Mouse (Mus musculus): ENCODE data around the gene Siva1.

Gene Siva1

DNA sequence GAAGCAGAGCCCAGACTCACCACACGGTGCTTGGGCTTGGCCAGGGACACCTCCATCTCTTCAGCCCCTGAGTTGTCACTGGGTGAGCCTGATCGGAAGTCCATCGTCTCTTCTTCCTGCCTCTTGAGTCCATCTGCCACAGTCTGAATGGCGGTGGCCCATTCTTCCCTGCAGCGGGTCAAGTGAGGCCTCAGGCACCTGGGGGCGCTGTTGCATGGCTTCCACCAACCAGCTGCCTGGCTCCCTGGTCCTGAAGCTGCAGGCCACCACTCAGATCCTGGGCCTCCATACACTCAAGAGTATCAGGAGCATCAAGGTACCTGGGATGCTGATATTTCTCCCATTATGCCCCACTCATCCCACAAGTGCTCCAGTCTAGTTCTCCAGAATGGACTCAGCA lies 14.6 kb downstream of the Siva1 start:
- DNase-seq (ENCODE audit: low read depth, low spot score): no peak

DNA sequence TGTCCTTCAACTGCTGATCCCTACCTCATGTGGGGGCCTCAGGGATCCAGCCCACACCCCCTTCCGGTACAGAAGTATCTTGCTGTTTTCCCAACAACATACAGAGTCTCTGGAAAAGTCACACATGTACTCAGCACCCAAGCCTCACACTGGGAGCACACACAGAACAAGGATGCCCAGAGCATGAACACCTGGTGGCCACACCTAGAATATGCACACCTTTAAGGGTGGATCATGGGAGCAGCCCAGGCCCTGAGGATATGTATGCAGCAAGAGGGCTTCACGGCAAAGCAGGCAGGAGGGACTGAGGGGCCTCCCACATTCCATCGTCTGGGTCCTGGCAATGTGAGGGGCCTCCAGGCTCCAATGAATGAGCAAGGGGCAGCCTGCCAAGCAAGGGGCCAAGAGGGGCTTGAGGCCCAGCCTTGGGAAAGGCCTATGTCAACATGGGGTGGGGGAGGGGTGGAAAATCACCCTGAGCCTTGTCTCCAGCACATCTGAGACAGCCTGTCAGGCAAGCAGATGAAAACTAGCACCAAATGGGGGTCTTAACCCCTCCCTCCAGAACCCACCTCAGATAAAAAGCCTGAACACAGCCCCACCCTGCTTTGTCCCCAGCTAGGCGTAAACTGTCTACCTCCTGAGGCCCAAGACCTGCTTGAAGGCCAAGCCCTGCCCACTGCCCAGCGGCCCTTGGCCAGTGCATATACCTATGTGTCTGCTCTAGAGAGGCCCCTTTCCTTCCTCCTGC lies 16.3 kb downstream of the Siva1 start:
- DNase-seq (ENCODE audit: low read depth, low spot score): no peak

DNA sequence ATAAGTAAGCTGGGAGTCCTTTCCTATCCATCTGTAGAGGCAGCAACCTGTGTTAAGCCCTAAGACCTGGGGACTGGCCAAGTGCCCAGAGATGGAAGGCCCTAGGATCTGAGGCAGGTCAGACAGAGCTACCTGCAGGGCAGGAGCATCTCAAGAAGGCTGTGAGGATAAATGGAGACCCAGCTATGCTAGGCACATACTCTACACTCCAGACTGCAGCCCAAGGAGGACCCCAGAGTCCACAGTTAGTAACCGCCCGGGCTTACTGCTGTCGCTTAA lies 16.8 kb downstream of the Siva1 start:
- DNase-seq (ENCODE audit: low read depth, low spot score): no peak

DNA sequence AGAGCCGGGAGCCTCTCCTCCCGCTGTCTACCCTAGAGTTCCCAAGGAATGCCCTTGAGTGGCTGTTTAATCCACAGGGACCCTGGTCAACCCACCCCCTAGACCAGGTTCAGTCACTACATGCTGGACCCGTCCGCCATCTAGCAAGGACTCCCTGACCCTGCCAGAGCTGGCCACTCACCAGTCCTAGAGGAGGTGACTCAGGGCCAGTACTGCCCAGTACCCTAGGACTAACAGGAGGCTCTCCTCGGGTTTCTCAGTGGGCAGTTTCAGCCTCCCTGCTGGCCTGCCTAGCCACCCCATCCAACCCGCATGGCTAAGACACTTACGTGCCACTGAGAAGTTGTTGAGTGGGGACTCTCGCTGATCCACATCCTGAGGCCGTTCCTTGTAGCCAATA lies 17.4 kb downstream of the Siva1 start:
- DNase-seq (ENCODE audit: low read depth, low spot score): peak; percentile 58

DNA sequence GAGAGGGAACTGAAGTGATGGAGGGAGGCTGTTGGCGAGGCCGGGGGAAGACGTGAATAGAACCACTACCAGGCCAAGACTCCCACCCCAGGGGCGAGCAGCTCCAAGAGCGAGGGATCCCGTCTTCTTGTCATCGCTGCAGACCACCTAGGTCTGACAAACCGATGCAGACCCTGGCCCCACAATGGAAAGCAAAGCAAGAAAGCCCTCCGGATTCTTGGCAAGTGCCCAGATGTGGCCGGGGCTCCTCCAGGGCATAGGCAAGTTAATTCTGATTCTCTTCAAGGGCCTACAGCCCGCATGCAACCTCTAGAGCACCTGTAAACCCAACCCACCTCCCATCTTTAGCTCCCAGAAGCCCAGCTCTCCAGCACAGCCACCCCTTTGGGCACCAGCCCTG lies 18.8 kb downstream of the Siva1 start:
- no peak for DNase-seq (ENCODE audit: low read depth, low spot score)

GRCm38 (mm10) chr12:112663716-112664115 lies 19.2 kb downstream of the Siva1 start:
- DNase-seq (ENCODE audit: low read depth, low spot score): no peak

GRCm38 (mm10) chr12:112664124-112664523 lies 19.6 kb downstream of the Siva1 start:
- DNase-seq (ENCODE audit: low read depth, low spot score): no peak

DNA sequence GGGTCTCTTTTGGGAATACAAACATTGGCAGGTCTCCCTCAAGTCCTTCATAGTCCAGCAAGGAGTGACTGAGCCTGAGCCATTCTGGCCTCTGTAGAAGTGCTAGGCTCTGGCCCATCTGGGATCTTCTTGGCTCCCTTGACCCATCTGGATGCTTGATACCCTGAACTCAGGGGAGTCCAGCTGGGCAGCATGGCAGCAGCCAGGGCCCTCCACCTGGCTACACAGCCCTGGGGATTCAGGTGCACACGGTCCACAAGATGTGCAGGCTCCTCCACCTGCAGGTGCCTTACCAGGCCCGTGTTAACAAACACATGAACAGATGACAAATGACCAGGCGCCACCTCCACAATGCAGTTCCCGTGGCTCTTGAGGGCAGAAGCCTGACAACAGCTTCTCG lies 20.2 kb downstream of the Siva1 start:
- DNase-seq (ENCODE audit: low read depth, low spot score): no peak

GRCm38 (mm10) chr12:112665445-112665844 lies 21.0 kb downstream of the Siva1 start:
- peak; percentile 39 for DNase-seq (ENCODE audit: low read depth, low spot score)

DNA sequence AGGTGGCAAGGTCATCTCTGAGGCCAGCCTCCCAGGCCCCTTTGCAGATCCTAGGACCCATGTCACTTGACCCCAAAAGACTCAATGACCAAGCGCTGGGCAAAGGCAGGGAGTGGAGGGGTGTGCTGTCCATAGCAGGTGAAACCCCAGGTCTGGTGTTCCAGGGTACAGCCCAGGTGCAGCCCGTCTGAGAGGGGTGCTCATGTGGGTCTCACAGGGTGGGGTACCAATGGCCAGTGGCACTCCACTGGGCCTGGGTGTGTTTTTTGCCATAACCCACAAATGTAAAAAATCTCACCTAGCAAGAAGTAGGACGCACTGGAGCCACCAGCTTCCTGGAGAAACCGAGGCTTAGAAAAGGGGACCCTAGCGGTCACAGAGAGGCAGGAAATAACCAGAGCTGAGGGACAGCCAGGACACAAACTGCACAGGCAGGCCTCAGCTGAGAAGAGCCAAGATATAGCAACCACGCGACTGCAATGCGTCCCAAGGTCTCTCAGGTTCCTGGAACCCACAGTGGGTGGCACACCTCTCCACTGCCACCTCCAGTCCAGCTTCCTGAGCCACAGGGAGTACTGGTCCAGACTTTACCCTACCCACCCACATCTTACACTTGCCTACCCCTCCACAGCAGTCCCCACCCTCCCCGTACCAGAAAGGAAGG lies 21.5 kb downstream of the Siva1 start:
- DNase-seq (ENCODE audit: low read depth, low spot score): no peak

GRCm38 (mm10) chr12:112667619-112668297 lies 23.3 kb downstream of the Siva1 start:
- peak; percentile 76 for DNase-seq (ENCODE audit: low read depth, low spot score)

GRCm38 (mm10) chr12:112670718-112671393 lies 26.4 kb downstream of the Siva1 start:
- peak; percentile 81 for DNase-seq (ENCODE audit: low read depth, low spot score)

- DNase-seq (ENCODE audit: low read depth, low spot score): no peak
Measured at GRCm38 (mm10) chr12:112671891-112672290, 27.4 kb downstream of the Siva1 start.

DNA sequence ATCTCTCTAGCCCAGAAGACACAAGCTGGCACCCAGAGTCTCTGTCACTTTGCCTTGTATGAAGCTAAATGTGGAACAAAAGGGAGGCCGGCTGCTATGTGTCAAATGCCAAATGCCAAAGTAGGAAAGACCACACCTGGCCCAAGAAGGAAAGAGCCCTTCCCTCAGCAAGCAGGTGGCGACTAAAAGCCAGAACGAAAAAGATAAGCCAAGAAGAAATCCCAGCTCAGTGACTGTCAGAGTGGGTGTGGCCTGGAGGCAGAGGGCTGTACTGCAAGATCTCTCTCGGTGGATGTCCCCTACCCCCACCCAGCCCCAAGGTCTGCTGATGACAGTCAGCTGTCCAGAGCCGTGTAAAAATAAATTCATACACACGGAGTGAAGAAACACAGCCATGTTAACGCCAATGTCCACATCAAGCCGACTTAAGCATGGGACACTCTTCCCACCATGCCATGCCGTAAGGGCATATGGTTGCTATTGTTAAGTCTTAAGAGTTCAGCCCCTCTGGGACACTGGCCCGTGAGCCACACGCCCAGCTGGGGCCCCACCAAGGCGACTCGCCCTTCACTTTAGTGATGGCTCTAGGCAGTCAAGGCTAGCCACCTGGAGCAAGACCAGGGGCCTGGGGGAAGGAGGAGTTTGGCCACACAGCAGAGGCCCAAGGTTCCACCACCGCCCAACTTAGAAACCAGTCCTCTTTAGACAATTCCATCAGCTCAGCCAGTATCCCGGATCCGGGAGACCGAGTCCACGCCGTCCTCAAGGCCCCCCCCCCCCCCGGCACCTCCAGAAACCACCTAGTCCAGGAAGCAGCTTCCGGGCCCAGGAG lies 28.5 kb downstream of the Siva1 start:
- peak; percentile 38 for DNase-seq (ENCODE audit: low read depth, low spot score)

DNA sequence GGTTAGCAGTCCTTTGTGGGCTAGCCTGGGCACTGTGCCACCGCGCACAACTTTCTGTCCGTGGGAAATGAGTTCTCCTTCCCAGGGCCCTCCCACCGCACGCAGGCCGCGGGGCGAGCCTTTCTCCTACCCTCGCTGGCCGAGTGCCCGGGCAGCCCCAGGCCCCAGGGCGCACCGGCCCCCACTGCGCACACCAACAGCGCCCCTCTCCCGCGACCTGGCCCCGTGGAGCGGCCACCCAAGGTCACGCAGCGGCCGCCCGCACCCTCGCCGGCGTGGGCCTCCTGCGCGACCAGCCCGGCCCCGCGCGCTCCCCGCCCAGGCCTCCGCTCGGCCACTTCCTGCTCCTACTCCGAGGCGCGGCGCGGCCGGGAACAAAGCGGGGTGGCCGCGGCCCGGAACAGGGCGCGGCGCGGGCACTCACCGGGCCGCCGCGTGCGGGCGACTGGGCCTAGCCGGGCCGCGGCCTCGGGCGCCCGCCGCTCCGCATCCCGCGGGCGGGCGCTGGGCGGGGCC lies 29.2 kb downstream of the Siva1 start:
- no peak for DNase-seq (ENCODE audit: low read depth, low spot score)

DNA sequence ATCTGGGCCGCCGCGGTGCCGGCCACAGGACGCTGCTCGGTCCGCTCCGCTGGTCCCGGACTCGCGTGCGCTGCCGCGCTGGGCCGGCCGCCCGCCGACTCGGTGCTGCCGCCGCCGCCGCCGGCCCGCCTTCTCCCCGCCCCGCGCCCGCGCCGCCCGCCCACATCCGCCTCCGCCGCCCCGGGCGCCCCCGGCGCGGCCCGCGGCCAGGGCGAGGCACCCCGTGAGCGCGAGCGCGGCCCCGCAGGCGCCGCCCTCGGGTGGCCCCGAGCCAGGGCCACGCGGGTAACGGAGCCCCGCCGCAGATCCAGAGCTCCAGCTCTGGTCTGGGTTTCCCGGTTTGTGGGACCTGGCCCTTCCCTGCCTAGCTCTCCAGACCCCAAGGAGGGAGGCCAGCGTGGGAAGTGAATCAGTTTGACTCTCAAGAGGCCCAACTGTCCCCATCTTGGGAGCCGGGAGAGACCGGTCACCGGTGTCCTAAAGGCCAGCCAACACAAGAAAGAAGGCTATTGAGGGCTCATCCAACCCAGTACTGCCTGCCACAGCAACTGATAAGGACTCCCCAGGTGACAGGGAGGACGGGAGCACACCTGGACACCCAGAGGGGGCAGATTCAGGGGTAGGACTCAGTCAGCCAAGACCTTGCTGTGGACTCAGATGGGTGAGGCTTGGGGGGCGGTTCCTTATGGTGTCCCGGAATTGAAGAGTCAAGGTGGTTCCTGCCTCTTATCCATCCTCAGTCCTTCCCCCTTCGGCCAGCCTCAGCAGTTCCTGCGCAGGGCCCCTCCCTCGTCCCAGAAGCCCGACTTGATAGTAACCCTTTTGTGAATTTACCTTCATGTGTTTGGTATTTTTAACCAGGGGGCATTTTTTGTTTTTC lies 29.9 kb downstream of the Siva1 start, which contains the start of gene Akt1:
Gene Akt1 (minus strand): TSS at position 753 of the 880 bp plus-strand sequence.
- no peak for DNase-seq (ENCODE audit: low read depth, low spot score)

- DNase-seq (ENCODE audit: low read depth, low spot score): peak; percentile 59
Measured at GRCm38 (mm10) chr12:112675245-112676035, 31.0 kb downstream of the Siva1 start.

GRCm38 (mm10) chr12:112677076-112677475 lies 32.6 kb downstream of the Siva1 start:
- DNase-seq (ENCODE audit: low read depth, low spot score): no peak

- no peak for DNase-seq (ENCODE audit: low read depth, low spot score)
Measured at GRCm38 (mm10) chr12:112677943-112678554, 33.6 kb downstream of the Siva1 start.

Data from skeletal muscle tissue, adult 2 months (tissue).